Mouse (Mus musculus) hindbrain, embryonic 10.5 days (tissue): ENCODE measurements at regions not wholly inside any gene's neighbourhood (a gene's known extent, or its start where the extent isn't known, plus 50 kb on each side); places are given as distances from the start of the nearest gene placed in this dataset.
"Not testable (repeated sequence)": the region's sequence is repeated elsewhere in the genome, so short reads cannot be mapped to it uniquely, and the experiment has no call there.

Experiments
- DNase-seq: peaks from one replicate; pipeline ENCODE4 v3.0.0-alpha.2; 2017; ENCODE audit warnings: low spot score
- H3K27ac ChIP-seq: fragments of 300-500 bp; sonication (generic); 2 replicates; pipeline ENCODE4 v1.5.1; 2016; ENCODE audit warnings: mild to moderate bottlenecking, moderate library complexity
- H3K27me3 ChIP-seq: fragments of 300-500 bp; sonication (generic); 2 replicates; pipeline ENCODE4 v1.6.1; 2016; ENCODE audit warnings: mild to moderate bottlenecking; ENCODE audit not compliant: poor library complexity, insufficient read depth, severe bottlenecking
- H3K36me3 ChIP-seq: fragments of 300-500 bp; sonication (generic); 2 replicates; pipeline ENCODE4 v1.6.1; 2016; ENCODE audit warnings: mild to moderate bottlenecking, moderate library complexity
- H3K4me1 ChIP-seq: fragments of 300-500 bp; sonication (generic); replicated peaks from 2 replicates; pipeline ENCODE4 v1.6.1; 2016; ENCODE audit warnings: mild to moderate bottlenecking
- H3K4me3 ChIP-seq: fragments of 300-500 bp; sonication (generic); 2 replicates; pipeline ENCODE4 v1.5.1; 2016; ENCODE audit warnings: mild to moderate bottlenecking, moderate library complexity
- H3K9me3 ChIP-seq: fragments of 300-500 bp; sonication (generic); 2 replicates; pipeline ENCODE4 v1.6.1; 2016; ENCODE audit warnings: mild to moderate bottlenecking, moderate library complexity
- WGBS: fragments of 180-500 bp; shearing (Covaris S2); methylation state at CpG from one replicate; pipeline ENCODE4 v1.1.7; 2016; 5-methylcytosine and 5-hydroxymethylcytosine counted together

DNA sequence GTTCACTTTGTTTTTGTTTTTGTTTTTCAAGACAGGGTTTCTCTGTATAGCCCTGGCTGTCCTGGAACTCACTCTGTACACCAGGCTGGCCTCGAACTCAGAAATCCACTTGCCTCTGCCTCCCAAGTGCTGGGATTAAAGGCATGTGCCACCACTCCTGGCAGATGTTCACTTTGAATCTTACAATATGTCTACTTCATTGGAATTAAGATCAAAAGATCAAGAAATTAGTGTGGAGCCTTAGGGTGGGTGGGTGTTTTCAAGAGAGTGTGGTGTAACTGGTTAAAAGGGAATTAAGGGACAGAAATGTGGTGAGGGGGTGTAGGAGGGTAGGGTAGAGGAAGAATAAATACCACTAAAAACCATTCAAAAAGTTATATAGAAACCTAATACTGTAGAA, 435.8 kb upstream of the Ercc4 start:
- not testable (repeated sequence) for H3K4me3 ChIP-seq, H3K27me3 ChIP-seq, H3K27ac ChIP-seq, H3K4me1 ChIP-seq, H3K9me3 ChIP-seq, DNase-seq, H3K36me3 ChIP-seq
- 85% methylated on average over 1 of the region's 1 CpGs for WGBS

DNA sequence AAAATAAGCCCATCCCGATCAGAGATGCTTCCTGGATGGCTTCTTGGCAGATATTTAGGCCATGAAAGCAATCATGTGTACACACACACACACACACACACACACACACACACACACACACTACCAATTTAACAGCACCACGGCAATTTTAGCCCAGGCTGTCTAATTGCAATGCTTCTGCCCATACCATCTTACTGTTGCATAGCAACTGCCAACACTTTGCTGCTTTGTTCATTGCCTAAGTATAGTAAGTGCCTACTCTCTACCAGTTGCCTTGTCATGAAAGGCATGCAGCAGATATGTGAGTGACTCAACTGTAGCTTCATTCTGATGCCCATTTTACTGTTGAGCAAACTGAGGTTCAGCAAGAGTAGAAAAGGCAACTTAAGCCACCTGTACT, 428.0 kb upstream of the Ercc4 start:
- Histone ChIP-seq H3K9me3 (no peaks in the 10 kb centered on the region), H3K4me1 (no peaks in the 10 kb centered on the region), H3K4me3 (no peak overlapping the region), H3K36me3 (no peaks in the 10 kb centered on the region), H3K27me3 (no peaks in the 10 kb centered on the region), H3K27ac (no peak overlapping the region)
- DNase-seq: no peak
- WGBS: 86% methylated on average over 2 of the region's 2 CpGs

GRCm38 (mm10) chr16:12685816-12686215, 423.7 kb upstream of the Ercc4 start:
- H3K4me1 ChIP-seq: no peaks in the 10 kb centered on the region
- H3K27me3 ChIP-seq: no peaks in the 10 kb centered on the region
- H3K9me3 ChIP-seq: no peaks in the 10 kb centered on the region
- no peak for DNase-seq
- no peak overlapping the region for H3K4me3 ChIP-seq
- 78% methylated on average over 3 of the region's 3 CpGs for WGBS
- H3K36me3 ChIP-seq: no peaks in the 10 kb centered on the region
- no peak overlapping the region for H3K27ac ChIP-seq

DNA sequence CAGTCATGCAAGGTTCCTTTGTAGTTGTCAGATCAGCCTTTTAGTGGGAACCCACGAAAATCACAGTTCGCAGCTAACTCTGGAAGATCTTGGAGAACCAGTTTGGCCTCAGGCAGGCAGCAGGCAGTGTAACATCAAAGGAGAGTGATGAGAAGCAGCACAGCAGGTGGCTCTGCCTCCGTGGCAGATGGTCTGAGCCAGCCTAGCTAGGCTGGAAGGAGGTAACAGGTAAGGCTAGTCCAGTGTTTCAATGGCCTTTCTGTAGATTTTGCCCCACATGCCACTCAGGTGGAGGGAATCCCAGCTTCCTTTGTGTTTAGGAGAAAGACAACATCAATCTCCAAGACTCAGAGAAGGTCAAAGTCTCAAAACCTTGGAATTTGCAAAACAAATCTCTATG, 417.7 kb upstream of the Ercc4 start:
- Histone ChIP-seq H3K36me3 (no peaks in the 10 kb centered on the region), H3K4me1 (no peaks in the 10 kb centered on the region), H3K9me3 (no peaks in the 10 kb centered on the region), H3K27ac (no peak overlapping the region), H3K4me3 (no peak overlapping the region), H3K27me3 (no peaks in the 10 kb centered on the region)
- WGBS: 26% methylated on average over 3 of the region's 3 CpGs
- no peak for DNase-seq

DNA sequence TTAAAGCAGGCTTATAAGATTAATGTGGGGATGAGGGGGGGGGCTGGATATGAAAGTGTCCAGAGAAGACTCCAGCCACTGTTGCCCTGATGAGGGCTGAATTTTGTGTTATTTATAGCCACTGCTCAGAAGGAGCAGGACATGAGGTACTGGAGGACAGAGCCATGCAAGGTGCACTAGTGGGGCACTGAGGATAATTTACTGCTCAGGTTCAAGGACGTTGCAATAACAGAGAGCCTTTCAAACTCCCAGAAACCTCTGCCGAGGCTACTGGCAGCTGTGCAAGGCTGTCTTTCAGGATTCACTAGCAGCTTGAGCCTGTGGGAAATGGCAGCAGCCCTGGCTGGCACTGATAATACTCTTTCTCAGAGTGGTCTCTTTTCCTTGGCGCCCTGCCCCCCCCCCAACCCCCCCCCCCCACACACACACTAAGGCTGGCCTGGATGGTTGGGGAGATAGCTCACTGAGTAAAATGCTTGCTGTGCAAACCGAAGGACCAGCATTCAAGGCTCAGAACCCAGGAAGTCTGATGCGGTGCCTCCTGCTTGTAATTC, 416.7 kb upstream of the Ercc4 start:
- Histone ChIP-seq H3K27me3 (no peaks in the 10 kb centered on the region), H3K27ac (no peak overlapping the region), H3K4me3 (no peak overlapping the region), H3K36me3 (no peaks in the 10 kb centered on the region), H3K9me3 (no peaks in the 10 kb centered on the region), H3K4me1 (no peaks in the 10 kb centered on the region)
- 71% methylated on average over 5 of the region's 5 CpGs for WGBS
- DNase-seq: no peak

- no peaks in the 10 kb centered on the region for H3K36me3 ChIP-seq
- H3K4me1 ChIP-seq: no peaks in the 10 kb centered on the region
- no peak overlapping the region for H3K27ac ChIP-seq
- H3K27me3 ChIP-seq: no peaks in the 10 kb centered on the region
- no peak overlapping the region for H3K4me3 ChIP-seq
- no peak for DNase-seq
- no peaks in the 10 kb centered on the region for H3K9me3 ChIP-seq
- WGBS: 78% methylated on average over 7 of the region's 7 CpGs
Observed at GRCm38 (mm10) chr16:12693346-12693745, 416.1 kb upstream of the Ercc4 start.

GRCm38 (mm10) chr16:12694646-12695045, 414.8 kb upstream of the Ercc4 start:
- Histone ChIP-seq H3K27me3 (no peaks in the 10 kb centered on the region), H3K27ac (no peak overlapping the region), H3K4me3 (no peak overlapping the region), H3K9me3 (no peaks in the 10 kb centered on the region), H3K4me1 (no peaks in the 10 kb centered on the region), H3K36me3 (no peaks in the 10 kb centered on the region)
- whole genome bisulfite sequencing: 82% methylated on average over 3 of the region's 3 CpGs
- DNase-seq: no peak

- no peaks in the 10 kb centered on the region for H3K9me3 ChIP-seq
- H3K27me3 ChIP-seq: no peaks in the 10 kb centered on the region
- no peaks in the 10 kb centered on the region for H3K36me3 ChIP-seq
- DNase-seq: no peak
- no peak overlapping the region for H3K4me3 ChIP-seq
- WGBS: 92% methylated on average over 10 of the region's 10 CpGs
- H3K4me1 ChIP-seq: no peaks in the 10 kb centered on the region
- H3K27ac ChIP-seq: no peak overlapping the region
Observed at GRCm38 (mm10) chr16:12696939-12697621, 412.4 kb upstream of the Ercc4 start.

DNA sequence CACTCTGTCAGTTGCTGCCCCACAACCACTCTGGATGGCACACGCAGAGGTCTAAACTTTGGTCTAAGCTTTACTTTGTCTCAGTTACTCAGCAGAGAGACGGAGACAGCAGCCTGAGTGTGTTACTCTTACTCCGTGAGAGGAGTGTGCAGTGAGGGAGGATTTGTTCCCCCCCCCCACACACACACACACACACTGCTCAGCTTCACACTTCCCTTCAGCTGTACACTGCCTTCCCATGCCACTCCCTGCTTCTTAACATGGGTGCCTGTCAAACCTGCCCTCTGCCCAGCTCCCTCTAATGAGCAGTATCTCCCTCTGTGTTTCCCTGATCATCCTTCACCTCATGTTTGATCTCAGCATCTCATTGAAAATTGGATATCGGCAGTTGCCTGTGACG, 409.9 kb upstream of the Ercc4 start:
- no peaks in the 10 kb centered on the region for H3K27me3 ChIP-seq
- H3K36me3 ChIP-seq: no peaks in the 10 kb centered on the region
- H3K4me3 ChIP-seq: no peak overlapping the region
- no peaks in the 10 kb centered on the region for H3K9me3 ChIP-seq
- 85% methylated on average over 5 of the region's 5 CpGs for WGBS
- no peak for DNase-seq
- no peak overlapping the region for H3K27ac ChIP-seq
- no peaks in the 10 kb centered on the region for H3K4me1 ChIP-seq

DNA sequence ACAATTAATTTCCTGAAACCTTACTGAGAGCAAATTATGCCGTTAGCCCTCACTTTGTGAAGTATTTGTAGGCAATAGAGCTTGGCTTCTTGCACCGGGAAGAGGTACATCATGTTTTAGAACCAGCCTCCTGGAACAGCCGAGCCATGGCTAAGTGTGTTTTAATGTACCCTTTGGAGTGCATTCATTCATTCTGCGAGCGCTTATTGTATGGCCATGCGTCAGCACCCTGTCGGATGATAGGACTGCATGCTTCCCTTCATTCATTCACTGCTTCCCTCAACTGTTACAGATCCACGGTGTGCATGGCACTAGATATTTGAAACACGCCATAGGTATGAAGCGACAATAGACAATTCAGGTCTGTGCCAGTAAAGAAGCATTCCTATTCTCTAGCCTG, 409.4 kb upstream of the Ercc4 start:
- H3K27me3 ChIP-seq: no peaks in the 10 kb centered on the region
- no peaks in the 10 kb centered on the region for H3K4me1 ChIP-seq
- WGBS: 95% methylated on average over 10 of the region's 10 CpGs
- no peak overlapping the region for H3K27ac ChIP-seq
- no peaks in the 10 kb centered on the region for H3K36me3 ChIP-seq
- no peak overlapping the region for H3K4me3 ChIP-seq
- DNase-seq: no peak
- no peaks in the 10 kb centered on the region for H3K9me3 ChIP-seq

DNA sequence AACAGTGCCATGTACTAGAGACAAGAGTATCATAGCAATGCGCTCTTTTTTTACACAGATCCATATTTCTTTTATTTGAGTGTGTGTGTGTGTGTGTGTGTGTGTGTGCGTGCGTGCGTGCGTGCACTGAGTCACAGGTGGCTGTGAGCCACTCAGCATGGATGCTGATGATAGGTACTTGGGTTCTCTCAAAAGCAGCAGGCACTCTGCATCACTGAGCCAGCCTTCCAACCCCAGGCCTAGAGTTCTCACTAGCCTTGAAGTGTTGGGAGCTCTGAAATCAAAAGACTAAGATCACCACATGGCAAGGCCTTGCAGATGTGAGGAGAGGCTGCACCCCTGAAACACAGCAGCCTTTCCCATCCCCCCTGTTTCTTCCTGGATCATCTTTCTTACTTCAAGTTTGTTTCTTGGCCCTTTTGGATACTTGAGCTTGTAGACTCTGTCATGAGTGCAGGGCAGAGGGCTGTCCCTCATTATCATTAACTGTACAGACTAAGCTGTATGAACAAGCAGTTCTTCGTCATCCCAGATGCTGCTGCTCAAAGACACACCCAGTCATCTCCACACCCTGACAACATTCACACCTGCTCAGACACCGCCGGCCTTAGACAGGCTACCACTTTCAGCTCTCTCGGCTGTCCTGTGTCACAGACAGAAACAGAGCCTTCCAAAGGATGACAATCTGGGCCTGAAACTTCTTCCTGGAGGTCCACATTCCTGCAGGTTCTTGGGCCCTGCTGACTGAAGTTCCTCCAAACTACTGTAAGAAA, 405.5 kb upstream of the Ercc4 start:
- 90% methylated on average over 9 of the region's 9 CpGs for WGBS
- Histone ChIP-seq H3K36me3 (no peaks in the 10 kb centered on the region), H3K27ac (no peak overlapping the region), H3K27me3 (no peaks in the 10 kb centered on the region), H3K9me3 (no peaks in the 10 kb centered on the region), H3K4me3 (no peak overlapping the region), H3K4me1 (no peaks in the 10 kb centered on the region)
- no peak for DNase-seq

DNA sequence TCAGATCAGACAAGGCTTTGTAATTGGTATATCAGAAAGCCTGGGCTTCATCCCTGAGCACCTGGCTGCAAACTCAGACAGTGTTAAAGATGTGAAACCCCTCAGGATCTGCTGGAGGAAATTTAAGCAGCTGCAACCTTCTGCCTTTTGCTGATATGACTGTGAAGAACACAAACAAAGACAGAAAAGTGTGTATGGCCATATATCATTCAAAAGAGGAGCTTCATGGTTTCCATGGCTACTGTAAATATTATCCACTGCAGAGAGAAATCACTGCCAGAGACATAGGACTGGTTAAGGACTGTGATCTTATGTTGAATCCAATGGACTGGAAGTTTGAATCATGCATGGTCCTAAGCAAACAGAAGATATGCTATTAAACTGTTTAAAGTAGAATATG, 402.6 kb upstream of the Ercc4 start:
- no peaks in the 10 kb centered on the region for H3K36me3 ChIP-seq
- H3K4me1 ChIP-seq: no peaks in the 10 kb centered on the region

DNA sequence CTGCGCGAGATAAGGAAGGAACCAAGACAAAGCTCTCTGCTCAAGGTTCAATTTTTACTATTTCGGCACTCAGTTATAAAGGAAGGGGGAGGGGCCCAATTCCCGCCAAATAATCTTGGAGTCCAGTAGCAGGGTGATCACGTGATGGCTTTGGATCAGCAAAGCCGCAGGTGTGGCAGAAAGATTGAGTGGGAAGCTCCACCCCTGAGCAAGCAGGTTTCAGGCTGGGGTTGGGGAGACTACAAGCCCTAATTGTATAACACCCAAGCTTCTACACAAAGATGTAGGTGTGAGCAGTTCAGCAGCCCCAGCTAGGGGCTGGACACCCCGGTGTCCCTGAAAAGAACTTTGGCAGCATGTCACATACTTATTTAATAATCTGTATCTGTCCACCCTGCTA, 388.1 kb upstream of the Ercc4 start:
- H3K36me3 ChIP-seq, H3K27ac ChIP-seq, DNase-seq, H3K9me3 ChIP-seq, H3K4me3 ChIP-seq, H3K4me1 ChIP-seq, H3K27me3 ChIP-seq: not testable (repeated sequence)
- 88% methylated on average over 6 of the region's 7 CpGs for WGBS

More for the DNA sequence above, 402.6 kb upstream of the Ercc4 start:
- Histone ChIP-seq H3K27me3 (no peaks in the 10 kb centered on the region), H3K9me3 (no peaks in the 10 kb centered on the region), H3K27ac (no peak overlapping the region), H3K4me3 (no peak overlapping the region)
- no peak for DNase-seq
